23 mouse cellular contexts compared by ENCODE assay signal in the genomic region with DNA sequence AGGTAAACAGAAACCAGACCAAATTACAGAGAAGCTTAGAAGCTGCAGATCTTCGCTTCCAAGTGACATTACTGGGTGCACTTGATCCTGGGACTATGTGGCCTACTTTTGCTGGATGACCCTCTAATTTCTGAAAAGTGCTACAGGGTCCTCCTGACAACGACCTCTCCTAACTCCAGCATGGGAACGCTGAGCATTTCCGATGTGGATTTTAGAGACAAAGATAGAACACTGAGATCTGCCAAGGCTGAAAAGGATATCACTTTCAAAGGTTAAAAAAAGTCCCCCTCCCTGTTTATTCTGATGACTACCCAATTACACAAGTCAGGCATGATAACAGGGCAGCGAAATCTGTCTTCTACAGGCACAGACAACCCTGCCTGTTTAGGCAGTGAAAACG.
"Had no signal": no experiment of that assay in that cellular context is flagged by ENCODE, and none has a peak within 500 bp of the region (broad histone marks: within the 10 kb centered on the region; RNA-seq: fewer than 3 reads in every experiment).

No protein-coding gene starts in this region.

- H3K4me1 ChIP-seq: limb, embryonic 10.5 days; lung, embryonic 15.5 days; midbrain, embryonic 10.5 days; midbrain, embryonic 13.5 days had no signal

- H3K9ac ChIP-seq: kidney, embryonic 15.5 days; limb, embryonic 13.5 days; liver, embryonic 12.5 days; liver, embryonic 15.5 days; lung, embryonic 15.5 days; midbrain, embryonic 13.5 days; neural tube, embryonic 13.5 days had no signal

- H3K27ac ChIP-seq: kidney, embryonic 15.5 days; limb, embryonic 10.5 days; limb, embryonic 13.5 days; liver, embryonic 12.5 days; liver, embryonic 15.5 days; lung, embryonic 15.5 days; midbrain, embryonic 10.5 days; midbrain, embryonic 13.5 days; neural tube, embryonic 13.5 days had no signal

- H3K36me3 ChIP-seq: kidney, embryonic 15.5 days; limb, embryonic 10.5 days; limb, embryonic 13.5 days; liver, embryonic 12.5 days; liver, embryonic 15.5 days; lung, embryonic 15.5 days; midbrain, embryonic 10.5 days; midbrain, embryonic 13.5 days; neural tube, embryonic 13.5 days had no signal

- H3K4me2 ChIP-seq: kidney, embryonic 15.5 days; limb, embryonic 13.5 days; liver, embryonic 12.5 days; liver, embryonic 15.5 days; lung, embryonic 15.5 days; midbrain, embryonic 13.5 days; neural tube, embryonic 13.5 days had no signal

- DNase-seq: kidney, adult 8-10 months; kidney, postnatal 14 days; kidney, postnatal 4 days; liver; lung, adult 18-20 months; lung, postnatal 10 days; lung, postnatal 36 days; retina, postnatal 1 day; right cerebral cortex, postnatal 25 days; thymus, adult 18-20 months; thymus, postnatal 36 days had no signal

- H3K4me3 ChIP-seq: kidney, embryonic 15.5 days; limb, embryonic 10.5 days; limb, embryonic 13.5 days; liver, embryonic 12.5 days; liver, embryonic 15.5 days; lung, embryonic 15.5 days; megakaryocyte, embryonic 14.5 days; midbrain, embryonic 10.5 days; midbrain, embryonic 13.5 days; myocyte; neural tube, embryonic 13.5 days had no signal

- ATAC-seq: liver, embryonic 12.5 days; midbrain, embryonic 13.5 days; midbrain, embryonic 16.5 days had no signal

- H3K27me3 ChIP-seq: kidney, embryonic 15.5 days; limb, embryonic 13.5 days; liver, embryonic 12.5 days; liver, embryonic 15.5 days; lung, embryonic 15.5 days; megakaryocyte, embryonic 14.5 days; midbrain, embryonic 13.5 days; neural tube, embryonic 13.5 days had no signal

- H3K9me3 ChIP-seq: kidney, embryonic 15.5 days; limb, embryonic 10.5 days; limb, embryonic 13.5 days; liver, embryonic 12.5 days; liver, embryonic 15.5 days; lung, embryonic 15.5 days; megakaryocyte, embryonic 14.5 days; midbrain, embryonic 10.5 days; midbrain, embryonic 13.5 days; neural tube, embryonic 13.5 days had no signal
